Comparison of ENCODE assay signal across 28 mouse cellular contexts in the genomic region with DNA sequence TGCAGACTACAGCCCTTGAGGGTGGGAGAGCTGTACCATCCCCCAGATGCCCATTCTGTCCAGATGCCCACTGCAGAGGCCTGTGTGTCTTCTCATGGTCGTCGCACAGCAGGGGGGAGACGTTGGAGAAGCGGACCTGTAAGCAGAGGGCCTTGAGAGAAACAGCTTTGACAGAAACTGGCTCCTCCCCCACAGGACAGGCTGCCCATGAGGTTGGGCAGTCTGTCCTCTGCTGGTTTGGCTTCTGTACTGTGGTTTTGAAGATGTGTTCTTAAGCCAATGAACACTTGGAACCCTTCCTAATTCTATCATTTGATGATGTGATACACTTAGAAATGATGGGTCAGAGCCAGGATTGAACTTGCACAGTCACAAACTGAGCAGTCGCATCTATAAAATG.
A peak's percentile ranks its signal among the peaks of the same experiment; 100 is the strongest.
DNase-seq lines count a peak whose midpoint lies in the region; ATAC-seq and TF ChIP-seq lines count a peak whose summit lies in the region.
"Had no signal": no experiment of that assay in that cellular context is flagged by ENCODE, and none has a peak within 500 bp of the region (broad histone marks: within the 10 kb centered on the region; RNA-seq: fewer than 3 reads in every experiment).

No protein-coding gene starts in this region.

- H3K4me2 ChIP-seq in liver, embryonic 12.5 days = no peak overlapping the region
- H3K4me2 ChIP-seq: forebrain, embryonic 15.5 days; heart, embryonic 13.5 days; hindbrain, embryonic 14.5 days; limb, embryonic 15.5 days; neural tube, embryonic 15.5 days had no signal

- no peak for TF ChIP-seq CTCF in cerebellum, adult 2 months (IDR thresholded peaks at IDR 0.05; ENCODE audit: borderline replicate concordance, insufficient read depth, low read depth, low read length)
- TF ChIP-seq CTCF in lung, adult 2 months (IDR thresholded peaks at IDR 0.05; ENCODE audit: insufficient read depth, low read length) = no peak

- no peak for ATAC-seq in liver, embryonic 12.5 days
- ATAC-seq: forebrain, embryonic 15.5 days; intestine, postnatal 0 days had no signal

- H3K4me3 ChIP-seq in cerebellum, adult 2 months (replicated peaks; ENCODE audit: insufficient read depth, low read depth, low read length) = no peak overlapping the region
- H3K4me3 ChIP-seq in lung, adult 2 months (replicated peaks; ENCODE audit: extremely low read depth, low read depth, low read length) = peak overlapping the region; percentile 5
- no peak overlapping the region for H3K4me3 ChIP-seq in liver, embryonic 12.5 days
- H3K4me3 ChIP-seq: forebrain, embryonic 15.5 days; heart, embryonic 13.5 days; limb, embryonic 10.5 days; limb, embryonic 15.5 days; neural tube, embryonic 15.5 days had no signal

- H3K27ac ChIP-seq in cerebellum, adult 2 months (ENCODE audit: insufficient read depth, low read length) = no peak overlapping the region
- H3K27ac ChIP-seq in liver, embryonic 12.5 days = no peak overlapping the region
- H3K27ac ChIP-seq: forebrain, embryonic 15.5 days; heart, embryonic 13.5 days; hindbrain, embryonic 14.5 days; limb, embryonic 10.5 days; limb, embryonic 15.5 days; liver, embryonic 14.5 days; macrophage; neural tube, embryonic 15.5 days had no signal

- no peaks in the 10 kb centered on the region for H3K9me3 ChIP-seq in liver, embryonic 12.5 days (replicated peaks)
- H3K9me3 ChIP-seq: forebrain, embryonic 15.5 days; G1E; heart, embryonic 13.5 days; limb, embryonic 10.5 days; limb, embryonic 15.5 days; neural tube, embryonic 15.5 days had no signal

- 31% methylated on average over 5 of the region's 5 CpGs for WGBS in cerebellum, adult 2 months
- WGBS in lung, adult 2 months = 42% methylated on average over 5 of the region's 5 CpGs
- WGBS in liver, embryonic 12.5 days (ENCODE audit: insufficient replicate concordance) = 41% methylated on average over 5 of the region's 5 CpGs

- no peak overlapping the region for H3K9ac ChIP-seq in liver, embryonic 12.5 days
- H3K9ac ChIP-seq: forebrain, embryonic 15.5 days; heart, embryonic 13.5 days; hindbrain, embryonic 14.5 days; limb, embryonic 15.5 days; liver, embryonic 14.5 days; neural tube, embryonic 15.5 days had no signal

- TF ChIP-seq POLR2A in cerebellum, adult 2 months (IDR thresholded peaks at IDR 0.05; ENCODE audit: borderline replicate concordance, insufficient read depth, low read length) = no peak
- TF ChIP-seq POLR2A in lung, adult 2 months (IDR thresholded peaks at IDR 0.05; ENCODE audit: borderline replicate concordance, extremely low read depth, low read depth, low read length) = 0 out of 2 replicates have a peak, but pooled peaks have one; percentile 6

- peak; percentile 8 to 20 for DNase-seq in cerebellum, postnatal 14 days
- DNase-seq in cerebellum, adult 2 months = no peak
- no peak for DNase-seq in lung, adult 2 months
- peak; percentile 79 for DNase-seq in lung, postnatal 10 days
- no peak for DNase-seq in adrenal gland, postnatal 36 days
- no peak for DNase-seq in thymus, adult 18-20 months
- DNase-seq: adrenal gland, postnatal 14 days; cerebellum, adult 18-20 months; cerebellum, postnatal 36 days; heart, postnatal 10 days; kidney, adult 9 months; kidney, postnatal 10 days; layer of hippocampus, postnatal 36 days; midbrain, embryonic 14.5 days; right cerebral cortex, adult 18-20 months; spleen, adult 18-20 months; thymus, postnatal 25 days had no signal

- H3K27me3 ChIP-seq in cerebellum, adult 2 months (ENCODE audit: control insufficient read depth, insufficient read depth, low read length) = no peaks in the 10 kb centered on the region; the same call in 1 of the 2 replicates
- H3K27me3 ChIP-seq in liver, embryonic 12.5 days (replicated peaks) = peaks cover 14% of the 10 kb centered on the region

- no peaks in the 10 kb centered on the region for H3K36me3 ChIP-seq in liver, embryonic 12.5 days
- H3K36me3 ChIP-seq: forebrain, embryonic 15.5 days; G1E; heart, embryonic 13.5 days; limb, embryonic 10.5 days; limb, embryonic 15.5 days; neural tube, embryonic 15.5 days had no signal

- H3K4me1 ChIP-seq in cerebellum, adult 2 months (ENCODE audit: control insufficient read depth, insufficient read depth, low read length) = no peaks in the 10 kb centered on the region
- no peaks in the 10 kb centered on the region for H3K4me1 ChIP-seq in lung, adult 2 months (ENCODE audit: control insufficient read depth, insufficient read depth, low read length)
- no peaks in the 10 kb centered on the region for H3K4me1 ChIP-seq in liver, embryonic 12.5 days
- H3K4me1 ChIP-seq: forebrain, embryonic 15.5 days; heart, embryonic 13.5 days; neural tube, embryonic 15.5 days had no signal

Comparison
In these comparisons a context has a peak if more than half of its experiments do, and no peak if none do; other contexts are left out.
1. DNase-seq: peak in cerebellum, postnatal 14 days (2 of 2) and lung, postnatal 10 days (single experiment); none in cerebellum, adult 2 months (0 of 2), lung, adult 2 months (single experiment), adrenal gland, postnatal 36 days (0 of 2) and thymus, adult 18-20 months (0 of 2).